Mouse (Mus musculus): ENCODE measurements around the gene Atp13a3. TPM values are rescaled to one million over a fixed set of nuclear protein-coding genes. Genes with fewer than 3 reads are reported as not detected.

Gene Atp13a3
- polyA plus RNA-seq, 1 experiment from 2014 or later, result 8.4 TPM

GRCm38 (mm10) chr16:30295106-30295505 is 110.7 kb downstream of the Atp13a3 start:
- H3K9me3 ChIP-seq (replicated peaks), result no peaks in the 10 kb centered on the region
- no peak overlapping the region for H3K4me2 ChIP-seq
- H3K36me3 ChIP-seq (ENCODE audit: poor library complexity, severe bottlenecking), result no peaks in the 10 kb centered on the region
- no peak overlapping the region for H3K27ac ChIP-seq
- H3K27me3 ChIP-seq, result no peaks in the 10 kb centered on the region
- no peak overlapping the region for H3K4me3 ChIP-seq
- no peaks in the 10 kb centered on the region for H3K4me1 ChIP-seq
- ATAC-seq, result no peak
- no peak overlapping the region for H3K9ac ChIP-seq
- 93% methylated on average over 7 of the region's 7 CpGs for WGBS

- H3K9ac ChIP-seq, result no peak overlapping the region
- H3K4me1 ChIP-seq, result no peaks in the 10 kb centered on the region
- H3K4me3 ChIP-seq, result no peak overlapping the region
- H3K9me3 ChIP-seq (replicated peaks), result no peaks in the 10 kb centered on the region
- H3K4me2 ChIP-seq, result no peak overlapping the region
- no peak for ATAC-seq
- no peaks in the 10 kb centered on the region for H3K36me3 ChIP-seq (ENCODE audit: poor library complexity, severe bottlenecking)
- H3K27ac ChIP-seq, result no peak overlapping the region
- 0 out of 2 replicates have a peak, but pooled peaks cover 11% of the 10 kb centered on the region for H3K27me3 ChIP-seq
- WGBS, result 72% methylated on average over 6 of the region's 6 CpGs
Observed at GRCm38 (mm10) chr16:30290436-30290835, 115.3 kb downstream of the Atp13a3 start.

GRCm38 (mm10) chr16:30285701-30286100 is 120.1 kb downstream of the Atp13a3 start:
- 49% methylated on average over 4 of the region's 4 CpGs for WGBS
- ATAC-seq, result no peak
- H3K27me3 ChIP-seq, result peaks cover 52% of the 10 kb centered on the region

GRCm38 (mm10) chr16:30283743-30284337 is 121.9 kb downstream of the Atp13a3 start:
- Histone ChIP-seq H3K4me1 (peaks cover 20% of the 10 kb centered on the region), H3K9ac (no peak overlapping the region; the same call in 1 of the 2 replicates), H3K27me3 (peaks cover 54% of the 10 kb centered on the region), H3K36me3 (ENCODE audit: poor library complexity, severe bottlenecking) (no peaks in the 10 kb centered on the region), H3K27ac (no peak overlapping the region), H3K4me2 (peak overlapping the region; percentile 53), H3K4me3 (peak overlapping the region; percentile 17), H3K9me3 (replicated peaks) (no peaks in the 10 kb centered on the region)
- ATAC-seq, result peak; percentile 65
- WGBS, result under 1% methylated on average over 15 of the region's 15 CpGs

More at GRCm38 (mm10) chr16:30285701-30286100, 120.1 kb downstream of the Atp13a3 start:
- peaks cover 17% of the 10 kb centered on the region for H3K4me1 ChIP-seq
- no peak overlapping the region for H3K4me3 ChIP-seq
- H3K36me3 ChIP-seq (ENCODE audit: poor library complexity, severe bottlenecking), result no peaks in the 10 kb centered on the region
- no peak overlapping the region for H3K9ac ChIP-seq
- no peak overlapping the region for H3K27ac ChIP-seq
- no peaks in the 10 kb centered on the region for H3K9me3 ChIP-seq (replicated peaks)
- H3K4me2 ChIP-seq, result no peak overlapping the region

- peak; percentile 28; the same call in 1 of the 2 replicates for ATAC-seq
- H3K9me3 ChIP-seq (replicated peaks), result no peaks in the 10 kb centered on the region
- peak within 1 kb of the TSS; percentile 57 for H3K4me2 ChIP-seq
- peaks cover 26% of the 10 kb centered on the region for H3K4me1 ChIP-seq
- peak within 1 kb of the TSS; percentile 22 for H3K4me3 ChIP-seq
- H3K9ac ChIP-seq, result no peak within 1 kb of the TSS; the same call in 1 of the 2 replicates
- no peaks in the 10 kb centered on the region for H3K36me3 ChIP-seq (ENCODE audit: poor library complexity, severe bottlenecking)
- WGBS, result 10% methylated on average over 34 of the region's 34 CpGs
- no peak within 1 kb of the TSS for H3K27ac ChIP-seq
- peaks cover 50% of the 10 kb centered on the region for H3K27me3 ChIP-seq
Observed at GRCm38 (mm10) chr16:30282844-30283495, 122.8 kb downstream of the Atp13a3 start, which contains the start of gene Lrrc15. Gene Lrrc15 (minus strand): TSS chr16:30283256.

- 6% methylated on average over 4 of the region's 4 CpGs for whole genome bisulfite sequencing
- no peaks in the 10 kb centered on the region for H3K9me3 ChIP-seq (replicated peaks)
- peaks cover 28% of the 10 kb centered on the region for H3K4me1 ChIP-seq
- H3K27ac ChIP-seq, result no peak overlapping the region
- H3K4me2 ChIP-seq, result no peak overlapping the region
- no peak overlapping the region for H3K9ac ChIP-seq
- no peak for ATAC-seq
- no peak overlapping the region for H3K4me3 ChIP-seq
- no peaks in the 10 kb centered on the region for H3K36me3 ChIP-seq (ENCODE audit: poor library complexity, severe bottlenecking)
- peaks cover 46% of the 10 kb centered on the region for H3K27me3 ChIP-seq
Observed at GRCm38 (mm10) chr16:30280676-30281297, 125.0 kb downstream of the Atp13a3 start.

GRCm38 (mm10) chr16:30278406-30278805 is 127.4 kb downstream of the Atp13a3 start:
- ATAC-seq, result no peak
- Histone ChIP-seq H3K4me1 (peaks cover 27% of the 10 kb centered on the region), H3K36me3 (ENCODE audit: poor library complexity, severe bottlenecking) (no peaks in the 10 kb centered on the region), H3K4me2 (no peak overlapping the region), H3K27me3 (peaks cover 27% of the 10 kb centered on the region), H3K27ac (no peak overlapping the region), H3K9ac (no peak overlapping the region), H3K4me3 (no peak overlapping the region), H3K9me3 (replicated peaks) (no peaks in the 10 kb centered on the region)
- WGBS, result 63% methylated on average over 11 of the region's 11 CpGs

- 0 out of 2 replicates have a peak, but pooled peaks cover 3% of the 10 kb centered on the region for H3K27me3 ChIP-seq
- WGBS, result 73% methylated on average over 15 of the region's 15 CpGs
- no peak overlapping the region for H3K9ac ChIP-seq
- ATAC-seq, result no peak
- peaks cover 37% of the 10 kb centered on the region for H3K4me1 ChIP-seq
- H3K36me3 ChIP-seq (ENCODE audit: poor library complexity, severe bottlenecking), result no peaks in the 10 kb centered on the region
- H3K27ac ChIP-seq, result no peak overlapping the region
- no peak overlapping the region for H3K4me3 ChIP-seq
- no peak overlapping the region for H3K4me2 ChIP-seq
- H3K9me3 ChIP-seq (replicated peaks), result no peaks in the 10 kb centered on the region
Observed at GRCm38 (mm10) chr16:30275558-30276340, 130.0 kb downstream of the Atp13a3 start.

- WGBS, result 93% methylated on average over 8 of the region's 8 CpGs
Observed at GRCm38 (mm10) chr16:30273065-30273464, 132.7 kb downstream of the Atp13a3 start.

GRCm38 (mm10) chr16:30271941-30272595 is 133.7 kb downstream of the Atp13a3 start:
- Histone ChIP-seq H3K4me1 (peaks cover 27% of the 10 kb centered on the region), H3K27ac (peak overlapping the region; percentile 49), H3K9ac (no peak overlapping the region), H3K9me3 (replicated peaks) (no peaks in the 10 kb centered on the region), H3K4me2 (no peak overlapping the region), H3K27me3 (no peaks in the 10 kb centered on the region), H3K36me3 (ENCODE audit: poor library complexity, severe bottlenecking) (no peaks in the 10 kb centered on the region), H3K4me3 (no peak overlapping the region)
- peak; percentile 62; the same call in 1 of the 2 replicates for ATAC-seq
- 39% methylated on average over 6 of the region's 6 CpGs for WGBS

More at GRCm38 (mm10) chr16:30273065-30273464, 132.7 kb downstream of the Atp13a3 start:
- Histone ChIP-seq H3K27ac (no peak overlapping the region), H3K36me3 (ENCODE audit: poor library complexity, severe bottlenecking) (no peaks in the 10 kb centered on the region), H3K9ac (no peak overlapping the region), H3K4me2 (no peak overlapping the region), H3K9me3 (replicated peaks) (no peaks in the 10 kb centered on the region), H3K4me3 (no peak overlapping the region), H3K4me1 (peaks cover 27% of the 10 kb centered on the region), H3K27me3 (no peaks in the 10 kb centered on the region)
- ATAC-seq, result no peak

GRCm38 (mm10) chr16:30271223-30271761 is 134.5 kb downstream of the Atp13a3 start:
- H3K4me2 ChIP-seq, result no peak overlapping the region
- no peaks in the 10 kb centered on the region for H3K9me3 ChIP-seq (replicated peaks)
- no peaks in the 10 kb centered on the region for H3K36me3 ChIP-seq (ENCODE audit: poor library complexity, severe bottlenecking)
- H3K27ac ChIP-seq, result peak overlapping the region; percentile 49
- no peaks in the 10 kb centered on the region for H3K27me3 ChIP-seq
- no peak for ATAC-seq
- H3K4me3 ChIP-seq, result no peak overlapping the region
- no peak overlapping the region for H3K9ac ChIP-seq
- 64% methylated on average over 8 of the region's 8 CpGs for WGBS
- peaks cover 27% of the 10 kb centered on the region for H3K4me1 ChIP-seq

Measured in forebrain, embryonic 13.5 days (tissue).